Mouse (Mus musculus) spleen, postnatal 36 days (tissue): ENCODE measurements around the gene Defa34.
"Not testable (repeated sequence)": the region's sequence is repeated elsewhere in the genome, so short reads cannot be mapped to it uniquely, and the experiment has no call there.

Experiments
- DNase-seq, 2 experiments: peaks; one replicate each; pipeline ENCODE4 v3.0.0; 2022; ENCODE audit warnings: low spot score in 2 of 2, mixed read lengths in 1 of 2

Gene Defa34

DNA sequence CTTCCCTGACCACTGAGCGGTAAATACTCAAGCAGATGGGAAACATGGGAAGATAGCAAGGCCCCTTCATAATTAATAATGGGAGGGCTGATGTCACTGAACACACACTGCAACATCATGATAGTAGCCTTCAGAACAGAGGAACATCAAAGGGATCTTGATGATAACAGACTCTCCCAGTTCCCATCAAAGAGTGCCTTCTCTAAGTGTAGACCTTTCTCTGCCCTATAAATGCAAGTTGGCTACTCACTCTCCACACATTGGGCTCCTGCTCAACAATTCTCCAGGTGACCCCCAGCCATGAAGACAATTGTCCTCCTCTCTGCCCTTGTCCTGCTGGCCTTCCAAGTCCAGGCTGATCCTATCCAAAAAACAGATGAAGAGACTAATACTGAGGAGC lies at the start of gene Defa34:
Gene Defa34, plus strand, starts transcription at position 301 of the 400 bp plus-strand sequence.
- not testable (repeated sequence) for DNase-seq

- DNase-seq: not testable (repeated sequence)
These were observed 47.7 kb upstream of the Defa34 start, which contains the start of gene Defa26 for GRCm38 (mm10) chr8:21617883-21618282. Defa26 (plus strand) TSS chr8:21618183.

GRCm38 (mm10) chr8:21655480-21655879 lies 10.1 kb upstream of the Defa34 start, which contains the start of gene Defa17:
Defa17 (plus strand) TSS chr8:21655780.
- DNase-seq: not testable (repeated sequence)

DNA sequence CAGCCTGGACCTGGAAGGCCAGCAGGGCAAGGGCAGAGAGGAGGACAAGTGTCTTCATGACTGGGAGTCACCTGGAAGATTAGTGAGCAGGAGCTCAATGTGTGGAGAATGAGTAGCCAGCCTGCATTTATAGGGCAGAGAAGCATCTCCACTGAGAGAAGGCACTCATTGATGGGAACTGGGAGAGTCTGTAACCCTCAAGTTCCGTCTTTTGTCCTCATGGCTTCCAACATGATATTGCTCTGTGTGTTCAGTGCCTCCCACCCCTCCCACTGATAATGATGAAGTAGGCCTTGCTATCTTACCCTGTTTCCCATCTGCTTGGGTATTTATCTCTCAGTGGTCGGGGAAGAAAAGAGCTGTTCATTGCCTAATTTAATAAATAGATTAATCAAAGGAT lies 37.9 kb downstream of the Defa34 start, which contains the start of gene AY761184:
Gene AY761184, minus strand, starts transcription at position 101 of the 400 bp plus-strand sequence.
- not testable (repeated sequence) for DNase-seq
